Mouse (Mus musculus) spleen, adult 18-20 months (tissue): ENCODE measurements around the gene Card19.

Source experiments
- DNase-seq, 2 experiments: peaks; one replicate each; pipeline ENCODE4 v3.0.0; 2022; ENCODE audit warnings: mixed read lengths in 2 of 2

Gene Card19

GRCm38 (mm10) chr13:49192156-49192855 is 23.5 kb downstream of the Card19 start:
- no peak for DNase-seq

- DNase-seq = no peak
These were observed 24.2 kb downstream of the Card19 start for GRCm38 (mm10) chr13:49191673-49192035.

- no peak for DNase-seq
These were observed 24.8 kb downstream of the Card19 start for GRCm38 (mm10) chr13:49190876-49191672.

GRCm38 (mm10) chr13:49189970-49190870 is 25.6 kb downstream of the Card19 start:
- DNase-seq = no peak

GRCm38 (mm10) chr13:49188966-49189360 is 26.9 kb downstream of the Card19 start:
- DNase-seq = no peak

GRCm38 (mm10) chr13:49188219-49188965 is 27.4 kb downstream of the Card19 start:
- no peak for DNase-seq

- DNase-seq = peak; percentile 60 to 72
These were observed 28.3 kb downstream of the Card19 start, which contains the start of gene Ninj1 for GRCm38 (mm10) chr13:49187288-49188218. TSS of gene Ninj1 (plus strand) at chr13:49187485.

- no peak for DNase-seq
These were observed 29.0 kb downstream of the Card19 start for GRCm38 (mm10) chr13:49186798-49187287.

GRCm38 (mm10) chr13:49183646-49184045 is 32.2 kb downstream of the Card19 start:
- no peak for DNase-seq

GRCm38 (mm10) chr13:49183161-49183560 is 32.7 kb downstream of the Card19 start:
- no peak for DNase-seq

GRCm38 (mm10) chr13:49181411-49181984 is 34.3 kb downstream of the Card19 start:
- no peak for DNase-seq

GRCm38 (mm10) chr13:49180691-49181090 is 35.1 kb downstream of the Card19 start:
- no peak for DNase-seq

- DNase-seq = no peak
These were observed 35.6 kb downstream of the Card19 start for GRCm38 (mm10) chr13:49180274-49180673.

GRCm38 (mm10) chr13:49178839-49179585 is 36.8 kb downstream of the Card19 start:
- no peak for DNase-seq

GRCm38 (mm10) chr13:49175509-49175908 is 40.3 kb downstream of the Card19 start:
- DNase-seq = no peak

- DNase-seq = peak; percentile 54 to 82
These were observed 42.8 kb downstream of the Card19 start for GRCm38 (mm10) chr13:49172971-49173596.

GRCm38 (mm10) chr13:49172335-49172734 is 43.5 kb downstream of the Card19 start:
- no peak for DNase-seq

- no peak for DNase-seq
These were observed 44.1 kb downstream of the Card19 start for GRCm38 (mm10) chr13:49171729-49172128.

GRCm38 (mm10) chr13:49170623-49171022 is 45.2 kb downstream of the Card19 start:
- no peak for DNase-seq
